Mouse (Mus musculus) neural tube, embryonic 11.5 days (tissue): Measurements from ENCODE around the gene Arhgap35. TPM values are rescaled to one million over a fixed set of nuclear protein-coding genes. Genes with fewer than 3 reads are reported as not detected.
A peak's percentile ranks its signal among the peaks of the same experiment; 100 is the strongest.

ENCODE experiments used
- ATAC-seq: fragments of 200-750 bp; cut with Nextera tagmentation; 2 replicates; pipeline ENCODE4 v1.8.0; 2017; ENCODE audit warnings: moderate number of reproducible peaks, mild to moderate bottlenecking, moderate TSS enrichment, moderate library complexity; ENCODE audit not compliant: insufficient read depth, low FRiP score, low TSS enrichment
- DNase-seq: peaks from one replicate; pipeline ENCODE4 v3.0.0-alpha.2; 2015; ENCODE audit warnings: low spot score
- H3K27ac ChIP-seq: fragments of 300-500 bp; sonication (generic); 2 replicates; pipeline ENCODE4 v1.5.1; 2014; ENCODE audit warnings: low read depth, mild to moderate bottlenecking, low read length
- H3K27me3 ChIP-seq: fragments of 300-500 bp; sonication (generic); 2 replicates; pipeline ENCODE4 v1.6.1; 2014; ENCODE audit warnings: mild to moderate bottlenecking, low read length, mixed read lengths; ENCODE audit not compliant: control insufficient read depth, insufficient read depth
- H3K36me3 ChIP-seq: fragments of 300-500 bp; sonication (generic); 2 replicates; pipeline ENCODE4 v1.6.1; 2014; ENCODE audit warnings: mild to moderate bottlenecking, low read length, moderate library complexity, mixed read lengths; ENCODE audit not compliant: control insufficient read depth, insufficient read depth
- H3K4me1 ChIP-seq: fragments of 300-500 bp; sonication (generic); 2 replicates; pipeline ENCODE4 v1.6.1; 2014; ENCODE audit warnings: low read length, mixed read lengths; ENCODE audit not compliant: control insufficient read depth, insufficient read depth
- H3K4me2 ChIP-seq: fragments of 300-500 bp; sonication (generic); 2 replicates; pipeline ENCODE4 v1.6.1; 2014; ENCODE audit warnings: low read depth, mild to moderate bottlenecking, moderate library complexity
- H3K4me3 ChIP-seq: fragments of 300-500 bp; sonication (generic); 2 replicates; pipeline ENCODE4 v1.5.1; 2014; ENCODE audit warnings: low read depth, low read length
- H3K9ac ChIP-seq: fragments of 300-500 bp; sonication (generic); 2 replicates; pipeline ENCODE4 v1.6.1; 2014; ENCODE audit warnings: mild to moderate bottlenecking, low read length
- H3K9me3 ChIP-seq: fragments of 300-500 bp; sonication (generic); 2 replicates; pipeline ENCODE4 v1.6.1; 2016; ENCODE audit warnings: low read length; ENCODE audit not compliant: control insufficient read depth
- WGBS: fragments of 180-500 bp; shearing (Covaris S2); extraction: QIAGEN DNeasy Blood & Tissue Kit; methylation state at CpG from one replicate; pipeline ENCODE4 v1.1.7; 2014; 5-methylcytosine and 5-hydroxymethylcytosine counted together
- polyA plus RNA-seq: library from polyadenylated mRNA; unstranded; fragments of >200 nt; fragmentation: Nextera tagmentation; extraction: Ambion mirVana; gene quantifications from 2 replicates; pipeline ENCODE4 v1.2.1, GENCODE M21; 2014

Gene Arhgap35
- polyA plus RNA-seq, 1 experiment from 2014 or later = 41.7 TPM

- DNase-seq = peak; percentile 52
- 20% methylated on average over 10 of the region's 10 CpGs for WGBS
- Histone ChIP-seq H3K36me3 (no peaks in the 10 kb centered on the region), H3K4me2 (no peak overlapping the region), H3K27ac (no peak overlapping the region), H3K27me3 (no peaks in the 10 kb centered on the region), H3K4me3 (no peak overlapping the region), H3K4me1 (no peaks in the 10 kb centered on the region), H3K9ac (no peak overlapping the region), H3K9me3 (no peaks in the 10 kb centered on the region)
- ATAC-seq = no peak
Measured at GRCm38 (mm10) chr7:16629598-16630296, 15.0 kb upstream of the Arhgap35 start.

GRCm38 (mm10) chr7:16628096-16628771, 13.4 kb upstream of the Arhgap35 start:
- peak; percentile 76 for DNase-seq
- peak; percentile 68; the same call in 1 of the 2 replicates for ATAC-seq
- no peaks in the 10 kb centered on the region for H3K36me3 ChIP-seq
- H3K27me3 ChIP-seq = no peaks in the 10 kb centered on the region
- no peak overlapping the region for H3K4me3 ChIP-seq
- 38% methylated on average over 12 of the region's 12 CpGs for WGBS
- no peak overlapping the region for H3K9ac ChIP-seq
- no peak overlapping the region for H3K4me2 ChIP-seq
- H3K9me3 ChIP-seq = no peaks in the 10 kb centered on the region
- H3K4me1 ChIP-seq = no peaks in the 10 kb centered on the region
- no peak overlapping the region for H3K27ac ChIP-seq

GRCm38 (mm10) chr7:16623687-16624086, 8.9 kb upstream of the Arhgap35 start:
- no peak for DNase-seq
- no peak overlapping the region for H3K9ac ChIP-seq
- H3K9me3 ChIP-seq = no peaks in the 10 kb centered on the region
- no peaks in the 10 kb centered on the region for H3K4me1 ChIP-seq
- H3K4me2 ChIP-seq = no peak overlapping the region
- H3K4me3 ChIP-seq = no peak overlapping the region
- H3K36me3 ChIP-seq = no peaks in the 10 kb centered on the region
- ATAC-seq = no peak
- H3K27ac ChIP-seq = no peak overlapping the region
- H3K27me3 ChIP-seq = no peaks in the 10 kb centered on the region

GRCm38 (mm10) chr7:16623131-16623530, 8.3 kb upstream of the Arhgap35 start:
- no peak overlapping the region for H3K4me3 ChIP-seq
- no peak overlapping the region for H3K4me2 ChIP-seq
- H3K9ac ChIP-seq = no peak overlapping the region
- H3K27ac ChIP-seq = no peak overlapping the region
- DNase-seq (no peak), ATAC-seq (no peak)
- H3K4me1 ChIP-seq = no peaks in the 10 kb centered on the region
- H3K27me3 ChIP-seq = no peaks in the 10 kb centered on the region
- WGBS = 37% methylated on average over 4 of the region's 4 CpGs
- no peaks in the 10 kb centered on the region for H3K36me3 ChIP-seq
- no peaks in the 10 kb centered on the region for H3K9me3 ChIP-seq

GRCm38 (mm10) chr7:16621066-16621622, 6.4 kb upstream of the Arhgap35 start:
- Histone ChIP-seq H3K27me3 (no peaks in the 10 kb centered on the region), H3K9ac (no peak overlapping the region), H3K4me1 (no peaks in the 10 kb centered on the region), H3K9me3 (no peaks in the 10 kb centered on the region), H3K36me3 (no peaks in the 10 kb centered on the region), H3K4me2 (no peak overlapping the region), H3K27ac (no peak overlapping the region), H3K4me3 (no peak overlapping the region)
- WGBS = 86% methylated on average over 8 of the region's 8 CpGs
- DNase-seq (no peak), ATAC-seq (no peak)

- no peak overlapping the region for H3K9ac ChIP-seq
- no peak for ATAC-seq
- 2% methylated on average over 30 of the region's 30 CpGs for WGBS
- H3K27me3 ChIP-seq = no peaks in the 10 kb centered on the region
- H3K9me3 ChIP-seq = no peaks in the 10 kb centered on the region
- H3K27ac ChIP-seq = no peak overlapping the region
- peak overlapping the region; percentile 13 for H3K4me2 ChIP-seq
- DNase-seq = peak; percentile 74
- peaks cover 4% of the 10 kb centered on the region for H3K4me1 ChIP-seq
- H3K4me3 ChIP-seq = peak overlapping the region; percentile 3; the same call in 1 of the 2 replicates
- H3K36me3 ChIP-seq = no peaks in the 10 kb centered on the region
Measured at GRCm38 (mm10) chr7:16618661-16619211, 3.9 kb upstream of the Arhgap35 start.

- Histone ChIP-seq H3K4me1 (peaks cover 12% of the 10 kb centered on the region), H3K9me3 (no peaks in the 10 kb centered on the region), H3K27me3 (no peaks in the 10 kb centered on the region), H3K36me3 (no peaks in the 10 kb centered on the region), H3K4me2 (no peak overlapping the region), H3K4me3 (no peak overlapping the region), H3K9ac (no peak overlapping the region), H3K27ac (no peak overlapping the region)
- WGBS = 34% methylated on average over 2 of the region's 2 CpGs
- no peak for ATAC-seq
- peak; percentile 61 for DNase-seq
Measured at GRCm38 (mm10) chr7:16617045-16617444, 2.3 kb upstream of the Arhgap35 start.

- Histone ChIP-seq H3K4me3 (peak overlapping the region; percentile 83), H3K27ac (peak overlapping the region; percentile 99), H3K27me3 (no peaks in the 10 kb centered on the region), H3K9me3 (no peaks in the 10 kb centered on the region), H3K4me2 (peak overlapping the region; percentile 85), H3K9ac (peak overlapping the region; percentile 96), H3K4me1 (peaks cover 18% of the 10 kb centered on the region), H3K36me3 (no peaks in the 10 kb centered on the region)
- ATAC-seq (peak; percentile 15), DNase-seq (no peak)
- WGBS = under 1% methylated on average over 33 of the region's 101 CpGs
Measured at GRCm38 (mm10) chr7:16614171-16614887, 464 bp downstream of the Arhgap35 start.
